Mouse (Mus musculus): ENCODE measurements around the gene Sugt1.

The Sugt1 gene

DNA sequence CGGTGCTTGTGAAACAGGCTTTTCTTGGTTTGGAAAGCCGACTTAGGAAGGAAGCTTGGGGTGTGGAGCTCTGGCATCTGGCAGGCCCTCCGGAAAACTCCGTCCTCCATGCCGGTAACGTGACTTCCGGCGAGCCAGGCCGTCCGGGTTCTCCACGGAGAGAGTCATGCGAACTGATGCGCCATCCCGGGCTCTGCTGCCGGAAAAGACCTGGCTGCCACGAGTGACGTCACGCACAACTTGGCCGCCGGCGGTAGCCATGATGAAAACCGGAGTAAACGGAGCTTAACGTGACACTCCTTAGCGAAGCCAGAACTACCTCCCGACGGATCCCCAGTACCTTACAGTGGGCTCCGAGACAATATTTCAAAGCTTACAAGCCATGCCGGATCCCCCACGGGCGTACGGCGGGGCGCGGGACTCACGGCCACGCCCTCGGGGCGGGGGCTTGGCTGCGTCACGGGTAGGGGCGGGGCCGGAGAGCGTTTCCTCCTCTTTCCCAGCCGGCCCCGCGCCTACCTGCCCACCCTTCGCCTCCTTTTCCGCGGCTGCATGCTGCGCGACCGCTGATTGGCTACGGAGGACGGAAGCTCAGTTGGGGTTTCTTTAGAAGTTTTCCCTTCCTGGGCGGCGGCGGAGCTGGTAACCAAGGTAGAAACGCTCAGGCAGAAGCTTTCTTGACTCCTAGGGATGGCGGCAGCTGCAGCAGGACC, at the start of gene Sugt1:
Sugt1 (plus strand) TSS at position 553 of the 713 bp plus-strand sequence.
- DNase-seq = peak; percentile 98

DNA sequence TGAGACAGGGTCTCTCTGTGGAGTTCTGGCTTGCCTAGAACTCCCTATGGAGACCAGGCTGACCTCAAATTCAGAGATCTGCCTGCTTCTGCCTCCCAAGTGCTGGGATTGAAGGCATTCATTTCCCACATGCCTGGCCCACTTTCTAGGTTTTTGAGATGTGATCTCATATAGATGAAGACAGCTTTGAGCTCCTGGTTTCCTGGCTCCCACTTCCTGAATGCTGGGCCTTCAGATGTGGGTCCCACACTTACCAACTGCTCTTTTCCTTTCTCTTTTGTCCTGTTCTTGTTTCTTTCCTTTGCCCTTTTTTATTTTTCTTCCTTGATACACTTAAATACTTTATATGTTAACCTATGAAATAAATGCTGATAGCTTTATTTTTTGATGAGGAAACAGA, 49.6 kb upstream of the Sugt1 start:
- DNase-seq = no peak

DNA sequence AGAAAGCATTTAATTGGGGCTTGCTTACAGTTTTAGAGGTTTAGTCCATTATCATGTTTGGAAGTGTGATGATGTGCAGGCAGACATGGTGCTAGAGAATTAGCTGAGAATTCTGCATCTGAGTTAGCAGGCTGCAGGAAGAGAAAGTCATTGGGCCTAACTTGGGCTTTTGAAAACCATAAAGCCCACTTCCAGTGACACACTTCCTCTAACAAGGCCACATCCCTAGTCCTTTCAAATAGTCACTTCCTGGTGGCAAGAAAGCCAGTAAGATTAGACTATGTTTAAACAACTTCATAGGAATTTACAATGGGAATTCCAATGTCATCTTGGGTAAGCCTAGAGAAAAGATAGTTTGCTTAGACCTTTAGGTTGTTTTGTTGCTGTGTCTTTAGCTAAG, 45.9 kb upstream of the Sugt1 start:
- no peak for DNase-seq

DNA sequence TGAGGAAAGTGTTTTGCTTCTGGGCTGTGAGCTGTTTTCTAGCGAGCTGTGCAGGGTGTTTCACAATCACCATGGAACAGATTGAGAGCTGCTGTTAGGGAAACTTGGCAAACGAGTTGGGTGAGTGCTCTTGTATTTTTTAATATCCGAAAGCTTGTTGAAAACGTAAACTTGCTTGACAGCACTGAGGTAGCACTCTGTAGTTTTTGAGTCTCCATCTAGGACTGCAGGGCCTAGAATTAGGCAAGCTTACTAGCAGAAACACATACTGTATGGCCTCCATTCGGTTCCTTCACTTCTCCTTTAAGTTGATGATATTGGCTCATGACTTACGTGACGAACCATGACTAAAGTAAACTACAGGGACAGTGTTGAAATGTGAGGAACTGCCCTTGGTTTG, 38.1 kb upstream of the Sugt1 start:
- peak; percentile 37 for DNase-seq

DNA sequence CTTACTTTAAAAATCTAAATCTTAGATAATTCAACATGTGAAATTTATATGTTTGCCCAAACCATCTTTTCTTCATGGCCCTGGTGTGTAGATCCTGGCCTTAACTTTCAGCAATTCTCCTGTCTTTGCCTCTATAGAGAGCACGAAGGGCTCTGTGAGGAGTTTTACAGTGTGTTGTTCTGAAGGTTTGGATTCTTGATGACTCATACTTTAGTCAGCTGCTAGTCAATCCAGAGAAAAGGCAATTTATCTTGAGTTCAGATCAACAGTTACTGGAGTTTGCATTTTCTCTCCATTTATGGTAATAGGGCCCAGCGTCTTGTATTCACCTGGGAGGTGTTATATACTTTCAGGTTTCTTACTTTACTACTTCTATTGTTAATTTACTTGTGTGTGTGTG, 35.6 kb upstream of the Sugt1 start:
- DNase-seq = no peak

DNA sequence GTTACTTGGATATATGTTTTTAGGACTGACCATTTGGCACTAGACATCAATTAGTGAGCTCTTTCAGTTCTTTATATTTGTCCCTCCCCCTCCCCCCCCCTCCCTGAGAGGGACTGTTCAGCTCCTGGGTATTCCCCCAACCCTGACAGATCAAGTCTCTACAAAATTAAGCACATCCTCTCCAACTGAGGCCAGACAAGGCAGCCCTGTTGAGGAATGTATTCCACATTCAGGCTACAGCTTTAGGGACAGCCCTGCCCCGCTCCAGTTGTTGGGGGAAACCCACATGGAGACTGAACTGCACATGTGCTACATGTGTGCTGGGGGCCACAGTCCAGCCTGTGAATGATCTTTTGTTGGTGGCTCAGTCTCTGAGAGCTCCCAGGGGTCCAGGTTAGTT, 34.6 kb upstream of the Sugt1 start:
- DNase-seq = no peak

DNA sequence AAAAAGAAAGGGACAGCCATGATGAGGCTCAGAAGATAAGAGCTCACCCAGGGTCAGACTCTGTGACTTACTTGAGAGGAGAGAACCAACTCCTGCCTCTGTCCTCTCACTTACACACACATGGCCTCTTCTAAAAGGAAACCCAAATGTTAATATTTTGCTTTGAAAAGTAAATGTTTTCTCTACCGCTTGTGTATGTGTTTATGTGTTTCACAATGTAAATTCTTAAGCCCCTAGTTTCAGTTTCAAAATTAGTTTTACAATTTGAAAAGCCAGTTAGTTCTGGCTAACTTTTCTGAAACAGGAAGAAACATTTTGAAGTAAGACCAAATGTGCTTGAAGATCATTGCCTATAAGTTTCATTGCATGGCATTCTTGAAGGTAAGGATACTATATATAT, 29.7 kb upstream of the Sugt1 start:
- no peak for DNase-seq

DNA sequence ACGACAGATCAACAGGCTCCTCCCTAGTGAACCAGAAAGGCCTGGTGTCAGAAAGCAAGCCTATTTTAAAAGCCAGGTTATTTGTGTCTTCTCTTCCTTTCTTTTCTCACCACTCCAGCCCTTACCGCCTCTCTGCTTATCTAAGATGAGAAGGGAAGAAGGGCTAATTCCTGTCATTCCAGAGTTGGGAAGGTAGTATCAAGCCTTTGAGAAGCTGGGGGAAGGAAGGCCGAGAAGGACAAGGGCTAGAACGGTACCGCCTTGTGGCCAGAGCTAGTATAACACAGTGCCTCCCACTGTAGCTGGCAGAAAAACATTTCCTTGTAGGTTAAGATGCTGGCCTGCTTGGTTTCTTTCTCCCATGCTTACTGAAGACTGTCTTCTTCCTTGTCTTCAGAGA, 24.7 kb upstream of the Sugt1 start:
- peak; percentile 82 for DNase-seq

DNA sequence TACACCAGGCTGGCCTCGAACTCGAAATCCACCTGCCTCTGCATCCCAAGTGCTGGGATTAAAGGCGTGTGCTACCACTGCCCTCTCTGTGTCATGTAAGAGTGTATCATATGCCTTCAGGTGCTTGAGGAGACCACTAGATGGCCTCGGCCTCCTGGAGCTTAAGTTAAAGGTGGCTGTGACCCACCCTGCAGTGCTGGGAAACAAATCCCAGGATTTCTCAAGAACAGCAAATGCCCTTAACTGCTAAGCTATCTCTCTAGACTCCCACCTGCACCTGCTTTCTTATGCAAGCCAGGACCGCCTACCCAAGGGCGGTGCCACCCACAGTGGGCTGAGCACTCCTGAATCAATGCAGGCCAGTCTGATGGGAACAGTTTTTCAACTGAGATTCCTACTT, 22.7 kb upstream of the Sugt1 start:
- no peak for DNase-seq

DNA sequence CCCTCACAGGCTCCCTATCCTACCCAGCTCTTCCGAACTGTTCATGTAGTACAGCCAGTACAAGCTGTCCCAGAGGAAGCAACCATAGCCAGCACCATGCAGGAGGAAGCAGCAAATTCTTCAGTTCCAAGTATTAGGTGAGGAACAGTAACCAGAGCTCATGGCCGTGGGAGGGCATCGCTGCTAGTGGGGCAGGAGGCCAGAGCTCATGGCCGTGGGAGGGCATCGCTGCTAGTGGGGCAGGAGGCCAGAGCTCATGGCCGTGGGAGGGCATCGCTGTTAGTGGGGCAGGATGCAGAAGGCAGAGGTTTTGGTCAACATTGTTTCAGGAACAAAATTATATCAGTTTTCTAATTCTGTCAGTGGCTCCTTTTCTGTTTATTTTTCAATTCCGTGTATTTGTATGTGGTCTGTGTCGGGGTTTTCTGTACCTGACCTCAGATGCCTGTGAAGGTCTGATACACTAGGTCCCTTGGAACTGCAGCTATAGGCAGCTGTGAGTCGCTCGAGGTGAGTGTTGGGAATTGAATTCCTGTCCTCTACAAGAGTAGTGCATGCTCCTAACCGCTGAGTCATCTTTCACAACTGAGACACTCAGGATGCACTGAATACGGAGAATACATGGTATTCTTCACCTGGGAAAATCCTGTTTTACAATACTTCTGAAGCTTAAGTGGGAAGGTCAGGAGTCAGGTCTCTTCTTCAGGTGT, 13.9 kb upstream of the Sugt1 start:
- no peak for DNase-seq

DNA sequence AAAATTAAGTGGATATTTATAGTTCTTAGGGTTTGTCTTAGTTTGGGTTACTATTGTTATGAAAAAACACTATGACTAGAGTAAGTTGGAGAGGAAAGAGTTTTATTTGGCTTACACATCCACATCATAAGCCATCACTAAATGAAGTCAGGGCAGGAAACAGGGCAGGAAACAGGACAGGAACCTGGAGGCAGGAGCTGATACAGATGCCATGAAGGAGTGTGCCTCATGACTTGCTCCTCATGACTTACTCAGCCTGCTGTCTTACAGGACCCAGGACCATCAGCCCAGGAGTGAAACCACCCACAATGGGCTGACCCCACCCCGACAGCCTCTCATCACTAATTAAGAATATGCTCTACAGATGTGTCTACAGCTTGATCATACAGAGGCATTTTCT, 13.1 kb upstream of the Sugt1 start:
- no peak for DNase-seq

DNA sequence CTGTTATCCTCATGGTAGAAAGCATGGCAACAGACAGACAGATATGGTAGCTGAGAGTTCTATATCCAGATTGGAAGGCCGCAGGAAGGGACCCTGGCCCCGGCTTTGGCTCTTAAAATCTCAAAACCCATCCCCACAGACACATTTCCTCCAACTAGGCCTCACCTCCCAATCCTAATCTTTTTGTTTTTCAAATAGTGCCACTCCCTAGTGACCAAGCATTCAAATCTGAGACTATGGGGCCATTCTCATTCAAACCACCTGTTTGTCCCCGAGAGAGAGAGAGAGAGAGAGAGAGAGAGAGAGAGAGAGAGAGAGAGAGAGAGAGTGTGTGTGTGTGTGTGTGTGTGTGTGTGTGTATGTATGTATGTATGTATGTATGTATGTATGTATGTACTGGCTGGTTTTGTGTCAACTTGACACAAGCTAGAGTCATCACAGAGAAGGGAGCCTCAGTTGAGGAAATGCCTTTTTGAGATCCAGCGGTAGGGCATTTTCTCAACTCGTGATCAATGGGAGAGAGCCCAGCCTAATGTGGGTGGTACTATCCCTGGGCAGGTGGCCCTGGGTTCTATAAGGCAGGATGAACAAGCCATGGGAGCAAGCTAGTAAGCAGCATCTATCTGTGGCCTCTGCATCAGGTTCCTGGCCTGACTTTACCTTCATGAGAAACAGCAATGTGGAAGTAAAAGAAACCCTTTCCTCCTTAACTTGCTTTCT, 3.8 kb upstream of the Sugt1 start:
- no peak for DNase-seq

DNA sequence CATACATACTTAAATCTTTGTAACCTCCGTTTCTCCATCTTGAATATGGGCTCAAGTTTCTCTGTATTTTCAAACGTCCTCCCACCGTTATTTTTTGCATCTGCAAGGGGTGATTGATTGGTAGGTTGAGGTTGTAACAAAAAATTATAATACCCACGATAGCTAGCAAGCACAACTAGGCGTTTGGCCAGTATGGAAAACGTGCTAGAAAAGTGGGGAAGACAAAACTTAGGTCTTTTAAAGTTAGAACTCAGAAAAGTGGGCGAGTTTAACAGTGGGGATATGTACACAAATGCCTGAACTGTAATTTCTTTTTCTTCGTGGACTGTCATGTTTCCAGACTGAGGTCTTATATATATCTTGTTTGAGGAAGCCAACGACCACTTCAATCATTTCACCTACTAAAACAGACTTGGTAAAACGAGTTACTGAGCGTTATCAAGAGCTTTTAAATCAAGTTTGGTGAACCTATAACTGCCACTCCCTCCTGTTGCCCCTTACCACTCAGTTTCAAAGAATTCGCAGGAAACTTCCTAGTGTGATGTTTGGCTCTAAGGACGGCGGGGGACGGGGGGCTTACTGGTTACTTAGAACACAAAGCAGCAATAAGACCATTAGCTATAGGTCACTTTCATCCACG, 872 bp upstream of the Sugt1 start:
- DNase-seq = no peak

DNA sequence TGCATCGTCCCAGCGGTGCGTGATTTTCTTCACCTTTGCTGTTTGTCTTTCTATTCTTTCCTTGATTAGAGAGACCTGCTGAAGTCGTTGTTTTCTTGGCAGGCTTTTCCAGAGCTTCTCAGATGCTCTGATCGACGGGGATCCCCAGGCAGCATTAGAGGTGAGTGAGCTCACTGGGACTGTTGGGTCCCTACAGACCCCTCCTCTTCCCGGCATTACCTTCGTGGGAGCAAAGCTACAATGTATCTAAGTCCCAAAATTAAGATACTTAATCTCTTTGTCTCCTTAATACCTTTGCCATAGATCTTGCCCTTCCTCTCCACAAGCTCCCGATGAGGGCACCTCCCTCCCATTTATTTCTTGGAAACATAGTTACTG, 350 bp downstream of the Sugt1 start:
- no peak for DNase-seq

DNA sequence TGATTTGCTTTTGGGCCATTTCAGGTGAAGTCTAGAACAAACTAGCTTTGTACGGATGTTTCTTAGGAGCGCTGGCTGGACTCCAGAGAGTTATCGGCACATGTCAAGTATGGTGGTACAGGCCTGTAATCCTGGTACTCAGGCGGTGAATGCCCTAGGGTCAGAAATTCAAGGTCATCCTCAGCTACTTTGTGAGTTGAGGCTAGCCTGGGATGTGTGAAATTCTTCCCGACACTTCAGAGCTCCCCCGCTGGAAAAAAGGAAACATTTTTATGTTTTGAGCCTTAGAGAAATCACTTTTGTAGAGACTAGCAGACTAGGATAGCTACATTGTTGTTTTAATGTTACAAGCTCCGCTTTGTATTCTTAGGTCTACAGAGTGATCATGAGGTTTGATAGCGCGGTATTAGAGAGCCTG, 1.1 kb downstream of the Sugt1 start:
- peak; percentile 17 for DNase-seq

DNA sequence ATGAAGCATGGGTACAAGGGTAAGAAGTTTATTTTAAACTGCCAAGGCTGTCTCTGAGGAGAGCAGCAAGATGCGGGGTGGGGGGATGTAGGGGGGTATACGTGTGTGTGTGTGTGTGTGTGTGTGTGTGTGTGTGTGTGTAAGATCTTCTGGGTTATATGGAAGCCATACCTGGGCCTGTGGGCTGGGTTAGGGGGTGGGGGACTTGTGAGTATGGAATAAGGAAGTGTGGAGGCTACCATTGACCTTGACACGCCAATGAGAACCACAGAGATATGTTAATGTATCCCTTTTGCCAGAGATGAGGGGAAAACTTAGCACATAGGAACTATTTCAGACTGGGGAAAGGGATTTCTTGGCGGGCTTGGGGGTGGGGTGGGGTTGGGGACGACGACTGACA, 1.9 kb downstream of the Sugt1 start:
- DNase-seq = no peak

DNA sequence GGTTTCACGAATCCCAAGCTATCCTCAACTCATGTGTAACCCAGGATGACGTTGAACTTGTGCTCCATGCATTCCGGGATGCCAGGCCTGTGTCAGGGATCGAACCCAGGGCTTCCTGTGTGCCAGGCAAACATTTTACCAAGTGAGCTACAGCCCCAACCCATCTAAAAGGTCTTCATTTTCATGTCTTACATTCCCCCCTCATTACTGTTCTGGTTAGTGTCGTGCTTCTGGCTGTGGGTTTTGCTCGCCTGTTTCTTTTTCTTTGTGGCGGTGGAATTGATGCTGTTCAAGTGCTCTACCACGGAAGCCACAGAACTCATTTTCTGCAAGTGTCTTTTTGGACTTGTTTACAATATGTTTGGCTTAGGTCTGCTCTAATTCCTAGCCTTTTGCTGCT, 3.4 kb downstream of the Sugt1 start:
- DNase-seq = no peak

DNA sequence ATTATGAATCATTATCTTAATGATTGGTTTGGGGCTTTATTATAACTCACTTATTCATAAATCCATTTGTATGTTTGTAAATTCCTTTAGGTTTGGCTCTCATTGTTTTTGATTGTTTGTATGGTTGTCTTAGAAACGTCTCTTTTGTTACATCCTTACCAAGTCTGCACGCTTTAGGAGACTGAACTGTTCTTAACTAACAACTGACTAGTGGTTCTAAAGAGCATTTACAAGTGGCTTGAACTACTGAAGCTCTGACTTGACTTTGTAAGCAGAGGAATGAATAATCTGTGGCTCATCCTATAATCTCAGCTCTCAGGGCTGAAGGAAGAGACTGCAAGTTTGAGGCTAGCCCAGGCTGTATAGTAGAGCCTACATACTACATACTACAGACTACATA, 4.1 kb downstream of the Sugt1 start:
- DNase-seq = no peak

DNA sequence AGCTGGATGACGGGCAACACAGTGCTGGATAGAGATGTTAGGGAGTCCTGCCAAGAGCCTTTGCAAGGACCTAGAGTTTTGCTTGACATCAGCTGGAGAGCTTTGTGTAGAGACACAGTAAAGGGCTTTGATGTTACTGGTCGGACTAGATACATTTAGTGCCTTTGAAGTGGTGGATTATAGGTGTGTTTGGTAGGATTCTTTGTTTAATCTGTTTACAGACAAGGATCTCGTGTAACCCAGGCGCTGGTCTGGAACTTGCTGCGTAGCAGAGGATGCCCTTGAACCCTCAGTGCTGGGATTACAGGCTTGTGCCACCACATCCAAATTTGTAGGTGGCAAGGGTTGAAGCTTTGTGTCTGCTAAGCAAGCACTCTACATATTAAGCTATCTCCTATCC, 6.6 kb downstream of the Sugt1 start:
- DNase-seq = no peak

DNA sequence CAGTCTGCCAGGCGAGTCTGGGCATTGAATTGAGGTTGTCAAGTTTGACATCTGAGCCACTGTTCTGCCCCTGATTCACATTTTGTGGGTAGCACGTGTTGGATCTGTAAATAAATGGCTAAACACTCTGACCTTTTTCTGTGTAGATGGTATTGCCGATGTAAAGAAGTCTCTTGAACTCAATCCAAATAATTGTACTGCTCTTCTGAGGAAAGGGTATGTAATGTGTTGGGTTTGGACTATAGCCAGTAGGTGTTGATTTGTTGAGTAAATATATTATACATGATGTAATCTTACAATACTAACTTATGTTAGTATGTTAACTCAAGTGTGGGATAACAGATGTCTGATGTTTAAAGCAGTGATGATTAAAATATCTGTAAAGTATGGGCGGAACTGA, 9.1 kb downstream of the Sugt1 start:
- DNase-seq = no peak

DNA sequence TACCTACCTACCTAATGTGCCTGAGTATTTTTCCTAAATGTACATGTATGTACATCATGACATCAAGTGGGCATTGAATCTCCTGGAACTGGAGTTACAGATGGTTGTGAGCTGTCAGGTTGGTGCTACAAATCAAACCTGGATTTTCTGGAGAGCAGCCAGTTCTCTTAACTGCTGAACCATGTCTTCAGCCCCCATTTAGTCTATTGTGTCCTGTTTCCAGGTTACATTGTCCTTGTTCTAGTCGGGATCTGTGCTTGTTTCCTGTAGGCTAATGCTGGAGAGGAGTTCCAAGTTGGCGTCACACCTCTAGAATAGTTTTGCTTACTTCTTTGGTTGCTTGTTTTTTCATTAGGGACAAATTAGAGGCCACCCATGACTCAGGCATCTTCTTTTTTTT, 18.4 kb downstream of the Sugt1 start:
- DNase-seq = peak; percentile 12

DNA sequence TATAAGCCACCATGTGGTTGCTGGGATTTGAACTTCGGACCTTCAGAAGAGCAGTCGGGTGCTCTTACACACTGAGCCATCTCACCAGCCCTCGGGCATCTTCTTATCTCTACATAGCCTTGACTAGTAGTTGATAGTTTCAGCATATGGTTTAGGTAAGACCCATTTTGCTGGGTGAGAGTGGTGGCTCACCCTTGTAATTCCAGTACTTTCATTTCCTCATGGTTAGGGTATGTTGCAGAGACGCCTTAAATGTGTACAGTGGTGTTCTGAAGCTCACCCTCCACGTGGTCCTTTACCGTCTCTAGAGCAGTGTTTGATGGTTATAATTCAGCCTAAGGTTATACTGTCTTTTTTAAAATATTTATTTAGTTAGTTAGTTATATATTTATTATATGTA, 18.9 kb downstream of the Sugt1 start:
- DNase-seq = no peak

DNA sequence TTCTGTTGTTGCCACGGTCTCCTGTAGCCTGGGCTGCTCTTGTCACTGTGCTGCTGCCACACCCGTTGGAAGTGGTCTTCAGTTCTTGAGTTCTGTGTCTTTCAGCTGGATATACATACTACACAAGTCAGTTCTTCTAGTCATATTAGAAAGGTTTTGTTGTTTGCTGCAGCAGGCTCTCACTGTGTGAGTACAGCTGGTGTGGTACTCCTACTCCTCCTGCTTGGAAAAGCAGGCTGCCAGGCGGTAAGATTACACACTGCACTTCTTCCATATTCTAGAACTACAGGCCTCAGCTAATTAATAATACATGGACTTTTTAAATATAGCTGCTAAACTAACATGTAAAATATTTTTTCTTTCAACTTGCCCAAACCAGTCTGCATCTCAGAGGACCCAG, 19.4 kb downstream of the Sugt1 start:
- DNase-seq = no peak

DNA sequence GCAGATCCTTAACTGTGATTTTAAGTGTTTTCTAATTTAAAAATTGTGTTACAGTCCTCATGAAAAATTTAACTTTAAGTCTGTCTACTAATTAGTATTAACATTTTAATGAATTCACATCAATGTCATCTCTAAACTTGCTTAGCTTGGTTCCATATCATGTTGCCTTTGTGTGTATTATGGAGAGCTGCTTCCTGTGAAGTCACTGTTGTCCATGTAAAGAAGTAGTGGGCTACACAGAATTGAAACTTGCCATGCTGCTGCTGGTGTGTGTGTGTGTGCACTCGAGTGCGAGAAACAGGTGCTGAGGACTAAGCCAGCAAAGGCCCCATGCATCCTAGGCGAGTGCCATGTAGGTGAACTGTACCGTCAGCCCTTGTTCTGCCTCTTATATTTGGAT, 19.9 kb downstream of the Sugt1 start:
- no peak for DNase-seq

Data from kidney, postnatal 10 days (tissue).